Mouse (Mus musculus): ENCODE data around the gene D3Ertd254e. TPM values are rescaled to one million over a fixed set of nuclear protein-coding genes. Genes with fewer than 3 reads are reported as not detected.

The D3Ertd254e gene
- total and polyA plus RNA-seq, 2 experiments from 2014 or later, result 12.5 to 17.6 TPM

GRCm38 (mm10) chr3:36181519-36181918 is 30.7 kb downstream of the D3Ertd254e start:
- H3K27ac ChIP-seq, result no peak overlapping the region
- no peaks in the 10 kb centered on the region for H3K9me3 ChIP-seq (ENCODE audit: low read length)
- peak; percentile 70 for TF ChIP-seq CTCF (IDR thresholded peaks at IDR 0.05; ENCODE audit: low read depth)
- DNase-seq (ENCODE audit: low spot score), result peak; percentile 87
- 0 out of 2 replicates have a peak, but pooled peaks have one; percentile 35 for ATAC-seq
- no peak overlapping the region for H3K4me3 ChIP-seq (ENCODE audit: low read length)
- 7% methylated on average over 4 of the region's 4 CpGs for WGBS
- no peaks in the 10 kb centered on the region for H3K36me3 ChIP-seq (ENCODE audit: insufficient read depth, low read length)
- H3K9ac ChIP-seq (replicated peaks; ENCODE audit: low read length), result no peak overlapping the region
- H3K27me3 ChIP-seq (ENCODE audit: insufficient read depth, low read length), result no peaks in the 10 kb centered on the region
- no peaks in the 10 kb centered on the region for H3K4me1 ChIP-seq (ENCODE audit: insufficient read depth, low read length)
- no peak overlapping the region for H3K4me2 ChIP-seq (ENCODE audit: low read depth, low read length)

GRCm38 (mm10) chr3:36186510-36186909 is 35.7 kb downstream of the D3Ertd254e start:
- WGBS, result 85% methylated on average over 4 of the region's 4 CpGs
- ATAC-seq (no peak), DNase-seq (ENCODE audit: low spot score) (no peak)
- Histone ChIP-seq H3K4me1 (ENCODE audit: insufficient read depth, low read length) (no peaks in the 10 kb centered on the region), H3K9me3 (ENCODE audit: low read length) (no peaks in the 10 kb centered on the region), H3K9ac (replicated peaks; ENCODE audit: low read length) (no peak overlapping the region), H3K27me3 (ENCODE audit: insufficient read depth, low read length) (no peaks in the 10 kb centered on the region), H3K27ac (no peak overlapping the region), H3K4me3 (ENCODE audit: low read length) (no peak overlapping the region), H3K36me3 (ENCODE audit: insufficient read depth, low read length) (no peaks in the 10 kb centered on the region), H3K4me2 (ENCODE audit: low read depth, low read length) (no peak overlapping the region)
- TF ChIP-seq CTCF (IDR thresholded peaks at IDR 0.05; ENCODE audit: low read depth), result no peak

GRCm38 (mm10) chr3:36189243-36189642 is 38.4 kb downstream of the D3Ertd254e start:
- DNase-seq (ENCODE audit: low spot score) (no peak), ATAC-seq (no peak)
- WGBS, result 94% methylated on average over 8 of the region's 8 CpGs
- Histone ChIP-seq H3K27me3 (ENCODE audit: insufficient read depth, low read length) (no peaks in the 10 kb centered on the region), H3K4me3 (ENCODE audit: low read length) (no peak overlapping the region), H3K9ac (replicated peaks; ENCODE audit: low read length) (no peak overlapping the region), H3K27ac (no peak overlapping the region), H3K4me2 (ENCODE audit: low read depth, low read length) (no peak overlapping the region), H3K4me1 (ENCODE audit: insufficient read depth, low read length) (no peaks in the 10 kb centered on the region), H3K9me3 (ENCODE audit: low read length) (no peaks in the 10 kb centered on the region), H3K36me3 (ENCODE audit: insufficient read depth, low read length) (no peaks in the 10 kb centered on the region)
- TF ChIP-seq CTCF (IDR thresholded peaks at IDR 0.05; ENCODE audit: low read depth), result no peak

GRCm38 (mm10) chr3:36201098-36201497 is 50.3 kb downstream of the D3Ertd254e start:
- Histone ChIP-seq H3K4me1 (ENCODE audit: insufficient read depth, low read length) (no peaks in the 10 kb centered on the region), H3K4me2 (ENCODE audit: low read depth, low read length) (no peak overlapping the region), H3K9me3 (ENCODE audit: low read length) (no peaks in the 10 kb centered on the region), H3K9ac (replicated peaks; ENCODE audit: low read length) (no peak overlapping the region), H3K36me3 (ENCODE audit: insufficient read depth, low read length) (no peaks in the 10 kb centered on the region), H3K27ac (no peak overlapping the region), H3K4me3 (ENCODE audit: low read length) (no peak overlapping the region), H3K27me3 (ENCODE audit: insufficient read depth, low read length) (no peaks in the 10 kb centered on the region)
- WGBS, result 52% methylated on average over 5 of the region's 5 CpGs
- ATAC-seq (no peak), DNase-seq (ENCODE audit: low spot score) (no peak)
- TF ChIP-seq CTCF (IDR thresholded peaks at IDR 0.05; ENCODE audit: low read depth), result no peak

GRCm38 (mm10) chr3:36202932-36203331 is 52.1 kb downstream of the D3Ertd254e start:
- DNase-seq (ENCODE audit: low spot score), result no peak
- no peaks in the 10 kb centered on the region for H3K27me3 ChIP-seq (ENCODE audit: insufficient read depth, low read length)

GRCm38 (mm10) chr3:36207520-36208264 is 56.9 kb downstream of the D3Ertd254e start:
- 75% methylated on average over 19 of the region's 19 CpGs for WGBS
- H3K4me1 ChIP-seq (ENCODE audit: insufficient read depth, low read length), result no peaks in the 10 kb centered on the region
- H3K27me3 ChIP-seq (ENCODE audit: insufficient read depth, low read length), result no peaks in the 10 kb centered on the region
- H3K4me3 ChIP-seq (ENCODE audit: low read length), result no peak overlapping the region
- TF ChIP-seq CTCF (IDR thresholded peaks at IDR 0.05; ENCODE audit: low read depth), result no peak
- ATAC-seq (no peak), DNase-seq (ENCODE audit: low spot score) (no peak)
- no peak overlapping the region for H3K4me2 ChIP-seq (ENCODE audit: low read depth, low read length)
- H3K9ac ChIP-seq (replicated peaks; ENCODE audit: low read length), result no peak overlapping the region
- no peaks in the 10 kb centered on the region for H3K9me3 ChIP-seq (ENCODE audit: low read length)
- no peak overlapping the region for H3K27ac ChIP-seq
- no peaks in the 10 kb centered on the region for H3K36me3 ChIP-seq (ENCODE audit: insufficient read depth, low read length)

More at GRCm38 (mm10) chr3:36202932-36203331, 52.1 kb downstream of the D3Ertd254e start:
- Histone ChIP-seq H3K4me3 (ENCODE audit: low read length) (no peak overlapping the region), H3K27ac (no peak overlapping the region), H3K36me3 (ENCODE audit: insufficient read depth, low read length) (no peaks in the 10 kb centered on the region), H3K9me3 (ENCODE audit: low read length) (no peaks in the 10 kb centered on the region), H3K4me2 (ENCODE audit: low read depth, low read length) (no peak overlapping the region), H3K9ac (replicated peaks; ENCODE audit: low read length) (no peak overlapping the region), H3K4me1 (ENCODE audit: insufficient read depth, low read length) (no peaks in the 10 kb centered on the region)
- 69% methylated on average over 7 of the region's 7 CpGs for WGBS
- no peak for TF ChIP-seq CTCF (IDR thresholded peaks at IDR 0.05; ENCODE audit: low read depth)
- no peak for ATAC-seq

Data from hindbrain, postnatal 0 days (tissue).